Mouse (Mus musculus) c-Kit-positive CD71-positive TER-119-negative erythroid progenitor cells, embryonic 14.5 days (primary cell): ENCODE measurements around the gene Arhgap33.
A peak's percentile ranks its signal among the peaks of the same experiment; 100 is the strongest.
"Not testable (repeated sequence)": the region's sequence is repeated elsewhere in the genome, so short reads cannot be mapped to it uniquely, and the experiment has no call there.

Experiments used
- DNase-seq: peaks from one replicate; pipeline ENCODE4 v3.0.0-alpha.2; 2013; ENCODE audit warnings: low read depth

Gene Arhgap33

GRCm38 (mm10) chr7:30553021-30553589 lies 18.2 kb upstream of the Arhgap33 start:
- DNase-seq: no peak

DNA sequence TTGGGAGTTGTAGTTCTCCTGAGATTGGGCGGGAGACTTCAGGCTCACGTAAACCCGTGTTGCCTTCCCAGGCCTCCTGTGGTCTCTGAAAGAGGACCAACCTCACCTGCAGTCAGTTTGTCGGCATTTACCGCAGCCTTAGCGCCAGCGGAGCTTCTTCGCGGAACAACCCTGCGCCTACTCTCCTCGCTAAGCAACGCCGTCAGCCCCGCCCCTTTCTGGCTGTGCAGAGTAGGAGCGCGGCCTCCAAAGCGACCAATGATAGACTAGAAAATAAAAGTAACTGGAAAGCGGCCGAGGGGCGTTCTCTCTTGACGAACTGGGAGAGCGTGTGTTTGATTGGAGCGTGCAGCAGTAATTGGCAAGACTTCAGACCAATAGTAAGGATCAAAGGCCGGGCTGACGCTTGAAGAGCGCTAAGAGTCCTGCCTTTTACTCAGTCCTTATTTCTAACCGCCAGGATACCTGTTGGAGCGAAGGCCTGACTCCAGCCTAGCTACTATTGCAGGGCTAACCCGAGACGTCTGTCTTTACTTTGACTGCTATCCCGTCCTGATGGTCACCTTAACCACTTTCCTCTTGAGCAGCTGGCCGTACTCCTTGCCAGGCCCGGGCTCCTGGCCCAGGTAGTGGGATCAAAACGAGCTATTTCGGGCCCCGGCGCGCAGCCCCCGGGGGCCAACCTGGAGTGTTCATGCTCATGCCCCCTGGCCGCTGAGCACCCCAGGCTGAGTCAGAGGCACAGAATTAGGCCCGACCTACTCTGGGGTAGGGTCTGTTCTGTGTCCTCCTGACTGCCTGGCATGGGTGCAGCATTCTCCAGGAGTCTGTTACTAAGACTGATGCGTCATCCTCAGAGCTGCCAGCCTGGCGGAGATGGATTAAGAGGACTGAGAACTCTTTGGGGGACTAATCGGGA lies 17.5 kb upstream of the Arhgap33 start, which contains the start of the genes Hspb6 and Proser3:
Gene Hspb6 (plus strand): TSS at position 77 of the 919 bp plus-strand sequence.
Gene Proser3 (minus strand): TSS at position 198 of the 919 bp plus-strand sequence.
- peak; percentile 99 for DNase-seq

DNA sequence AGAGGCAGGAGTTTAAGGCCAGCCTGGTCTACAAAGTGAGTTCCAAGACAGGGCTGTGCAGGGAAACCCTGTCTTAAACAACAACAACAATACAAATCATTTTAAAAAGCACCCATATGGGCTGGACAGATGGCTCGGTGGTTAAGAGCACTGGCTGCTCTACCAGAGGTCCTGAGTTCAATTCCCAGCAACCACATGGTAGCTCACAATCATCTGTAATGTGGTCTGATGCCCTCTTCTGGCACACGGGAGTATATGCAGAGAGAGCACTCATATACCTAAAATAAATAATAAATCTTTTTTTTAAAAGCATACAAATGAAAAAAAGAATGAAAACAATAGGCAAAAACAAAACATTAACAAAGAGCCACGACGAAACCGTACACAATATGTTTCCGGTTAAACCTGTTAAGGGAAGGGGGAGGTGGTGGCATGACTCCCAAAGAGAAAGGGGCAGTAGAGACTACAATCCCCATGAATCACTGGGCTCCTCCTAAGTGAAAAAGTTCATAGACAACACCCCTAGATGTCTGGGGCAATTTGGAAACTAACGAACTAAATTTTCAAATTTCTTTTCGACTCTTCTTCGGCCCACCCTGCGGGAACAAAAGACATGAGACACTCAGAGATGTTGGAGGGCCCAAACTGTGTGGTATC lies 16.7 kb upstream of the Arhgap33 start:
- DNase-seq: no peak

GRCm38 (mm10) chr7:30550603-30551002 lies 15.7 kb upstream of the Arhgap33 start:
- no peak for DNase-seq

GRCm38 (mm10) chr7:30549880-30550279 lies 15.0 kb upstream of the Arhgap33 start:
- no peak for DNase-seq

GRCm38 (mm10) chr7:30544327-30544726 lies 9.5 kb upstream of the Arhgap33 start:
- DNase-seq: peak; percentile 37

- no peak for DNase-seq
Measured at GRCm38 (mm10) chr7:30540572-30540971, 5.7 kb upstream of the Arhgap33 start.

DNA sequence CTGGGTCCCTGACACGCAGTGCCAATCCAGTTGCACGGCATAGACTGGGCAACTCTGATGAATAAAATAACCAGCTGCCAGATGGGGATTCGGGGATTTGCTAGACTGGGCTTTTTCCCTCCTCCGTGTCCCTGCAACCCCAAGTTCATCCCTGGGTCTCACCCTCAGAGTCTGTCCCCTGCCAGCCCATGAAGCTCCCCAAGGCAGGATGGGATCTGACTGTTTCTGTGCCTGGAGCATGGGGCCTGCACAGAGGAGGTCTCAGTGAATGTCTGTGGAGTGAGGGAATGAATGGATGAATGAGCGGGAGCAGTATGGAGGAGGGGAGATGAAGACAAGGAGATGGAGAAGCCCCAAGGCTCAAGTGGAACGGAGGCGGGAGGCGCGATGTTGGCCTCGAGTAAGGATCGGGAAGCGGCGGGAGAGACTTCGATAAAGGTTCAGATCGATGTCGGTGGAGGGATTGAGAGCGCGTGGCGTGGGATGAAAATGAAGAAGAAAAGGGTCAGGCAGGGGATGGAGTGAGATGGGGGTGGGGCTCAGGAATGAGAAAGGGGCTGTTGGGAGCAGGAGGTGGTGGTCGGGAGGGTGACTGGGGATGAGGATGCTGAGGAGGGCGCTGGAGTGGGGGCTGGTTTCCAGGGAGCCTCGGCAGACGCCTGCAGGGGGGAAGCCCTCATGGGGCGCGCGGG lies 773 bp downstream of the Arhgap33 start:
- no peak for DNase-seq

DNA sequence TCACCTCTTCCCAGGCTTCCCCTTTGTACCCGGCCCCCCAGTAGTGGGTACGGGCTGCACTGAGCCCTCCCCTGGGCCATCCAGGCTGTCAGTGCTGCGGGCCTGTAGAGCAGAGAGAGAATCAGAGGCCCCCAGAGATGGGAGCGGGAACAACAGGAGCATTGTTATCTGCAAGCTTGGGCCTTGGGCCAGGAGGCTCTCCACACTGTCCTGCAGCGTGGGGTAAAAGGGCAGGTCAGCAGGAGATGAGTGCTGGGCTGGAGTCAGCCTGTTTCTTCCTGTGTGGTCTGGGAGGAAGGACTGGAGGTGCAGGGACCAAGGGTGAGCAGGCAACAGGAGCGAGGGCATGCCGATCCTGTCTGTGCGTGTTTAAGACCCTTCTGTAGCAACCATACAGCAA lies 1.9 kb downstream of the Arhgap33 start:
- no peak for DNase-seq

DNA sequence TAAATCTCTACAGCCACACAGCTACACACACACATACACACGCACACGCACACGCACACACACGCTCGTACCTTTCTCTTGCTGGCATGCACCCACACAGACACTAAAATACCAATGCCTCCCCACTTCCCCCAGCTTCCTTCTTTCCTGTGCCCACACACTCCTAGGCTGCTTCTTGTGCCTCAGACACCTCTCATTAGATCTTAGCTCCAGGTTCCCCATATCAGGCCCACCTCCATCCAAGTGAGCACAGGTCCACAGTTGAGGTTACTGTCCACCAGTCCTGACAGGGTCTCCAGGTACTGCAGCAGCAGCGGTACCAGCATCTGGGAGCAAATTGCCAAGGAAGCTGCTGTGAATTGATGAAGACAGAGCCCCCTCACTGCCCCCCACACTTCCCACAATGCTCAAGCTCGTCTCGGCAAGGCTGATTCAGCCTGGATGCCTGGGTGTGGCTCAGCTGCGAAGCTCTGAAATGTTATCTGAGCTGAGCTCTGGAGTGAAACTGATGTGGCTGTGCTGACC lies 3.5 kb downstream of the Arhgap33 start:
- DNase-seq: no peak

DNA sequence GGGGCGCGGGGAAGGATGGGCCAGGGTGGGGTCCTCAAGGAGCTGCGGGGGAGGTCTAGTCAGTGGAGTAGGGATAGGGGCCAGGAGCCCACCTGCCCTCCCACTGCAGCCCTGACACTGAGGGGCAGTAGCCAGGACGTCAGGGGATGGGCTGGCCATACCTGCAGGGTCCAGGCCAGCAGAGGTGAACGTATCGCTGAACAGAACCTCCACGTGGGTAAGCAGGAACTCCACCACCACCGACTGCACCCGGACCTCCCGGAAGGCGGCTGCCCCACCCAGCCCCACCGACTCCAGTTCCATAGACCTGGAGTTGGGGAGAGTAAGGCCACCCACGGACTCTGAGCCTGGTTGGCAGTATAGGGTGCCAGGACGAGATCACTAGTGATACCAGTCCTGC lies 7.9 kb downstream of the Arhgap33 start:
- DNase-seq: no peak

DNA sequence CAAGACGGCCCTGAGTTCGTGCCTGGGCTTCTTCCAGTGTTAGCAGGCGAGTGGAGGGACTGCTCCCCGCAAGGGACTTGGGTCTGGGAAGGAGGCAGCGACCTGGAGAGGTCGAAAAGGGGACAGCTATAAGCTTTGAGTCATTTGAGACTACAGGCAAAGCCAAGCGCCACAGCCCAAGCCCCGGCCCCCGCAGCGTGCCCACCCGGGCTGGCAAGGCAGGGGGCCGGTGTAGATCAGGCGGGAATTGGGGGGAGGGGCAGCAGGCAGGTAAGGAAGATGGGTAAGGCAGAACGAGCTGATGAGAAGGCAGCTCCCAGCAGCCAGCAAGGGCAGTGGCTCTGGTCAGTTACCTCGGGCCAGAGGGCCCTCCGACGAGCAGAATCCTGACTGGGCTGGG lies 8.5 kb downstream of the Arhgap33 start:
- DNase-seq: no peak

GRCm38 (mm10) chr7:30525954-30526353 lies 8.9 kb downstream of the Arhgap33 start:
- no peak for DNase-seq

GRCm38 (mm10) chr7:30524487-30524886 lies 10.4 kb downstream of the Arhgap33 start:
- DNase-seq: no peak

DNA sequence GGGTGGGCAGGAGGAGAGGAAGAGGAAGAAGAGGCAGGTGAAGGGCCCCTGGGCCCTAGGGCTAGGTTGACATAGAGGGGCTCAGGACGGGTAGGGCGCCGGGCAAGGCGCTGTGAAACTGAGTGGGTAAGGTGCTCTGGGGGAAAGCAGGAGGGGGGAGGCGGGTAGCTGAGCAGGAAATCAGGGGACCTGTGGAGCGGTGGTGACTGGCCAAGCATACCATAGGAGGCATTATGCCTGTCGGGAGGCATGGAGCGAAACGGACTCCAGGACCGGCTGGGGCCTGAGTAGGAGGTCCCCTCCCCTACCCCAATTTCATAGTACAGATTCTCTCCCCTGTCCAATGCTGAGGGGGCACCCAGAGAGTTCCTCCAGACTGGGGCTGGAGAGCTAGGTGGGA lies 12.0 kb downstream of the Arhgap33 start:
- DNase-seq: no peak

DNA sequence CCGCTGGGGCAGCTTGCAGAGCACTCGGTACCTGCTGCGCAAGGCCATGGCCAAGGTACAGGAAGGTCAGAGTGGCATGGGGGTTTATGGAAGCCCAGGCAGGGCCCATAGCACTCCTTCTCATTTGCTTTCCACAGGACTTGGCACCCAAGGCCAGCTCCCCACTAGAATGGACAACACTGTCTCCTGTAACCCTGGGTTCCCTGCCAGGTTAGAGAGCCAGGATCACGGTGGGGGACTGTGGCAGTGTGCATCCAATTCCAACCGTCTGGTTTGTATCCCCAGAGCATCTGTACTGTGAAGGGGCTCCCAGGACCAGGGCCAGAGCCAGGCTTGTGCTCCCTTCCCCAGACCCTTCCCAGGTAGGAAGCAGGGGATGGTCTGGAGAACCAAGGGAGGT lies 14.0 kb downstream of the Arhgap33 start:
- DNase-seq: no peak

- DNase-seq: no peak
Measured at GRCm38 (mm10) chr7:30520396-30520795, 14.5 kb downstream of the Arhgap33 start.

GRCm38 (mm10) chr7:30518325-30518724 lies 16.5 kb downstream of the Arhgap33 start:
- DNase-seq: no peak

DNA sequence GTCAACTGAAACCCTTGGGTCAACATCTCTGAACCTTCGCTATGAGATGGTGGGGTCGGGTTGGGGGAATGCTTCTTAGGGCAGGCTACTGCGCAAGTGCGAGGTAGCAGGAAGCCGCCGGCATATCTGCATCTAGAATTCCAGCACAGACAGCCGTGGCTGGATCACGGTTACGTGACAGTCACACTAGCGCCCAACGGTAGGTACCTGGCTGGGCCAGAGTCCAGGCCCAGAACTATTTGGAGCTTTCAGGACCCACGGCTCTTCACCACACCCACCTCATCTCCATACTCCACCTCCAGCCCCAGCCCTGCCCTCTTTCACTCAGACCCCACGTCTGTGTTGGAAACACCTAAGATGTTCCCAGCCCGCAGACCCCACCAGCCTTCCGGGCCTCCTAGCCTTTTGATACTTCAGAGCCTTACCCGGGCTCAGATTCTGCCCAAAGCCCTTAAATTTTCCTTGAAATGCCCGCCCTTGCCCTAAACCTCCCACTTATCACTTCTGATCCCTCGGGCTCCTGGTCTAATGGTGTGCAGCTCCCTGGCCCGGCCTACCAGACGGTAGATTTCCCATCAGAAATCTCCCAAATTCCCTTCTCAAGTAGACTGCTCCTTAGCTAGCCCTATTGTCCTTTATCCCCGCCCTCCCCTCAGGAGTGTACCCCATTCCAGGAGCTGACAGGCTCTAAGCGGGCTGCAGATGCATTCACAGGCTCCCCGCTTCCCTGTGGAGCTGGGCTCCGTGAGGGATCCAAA lies 19.7 kb downstream of the Arhgap33 start:
- DNase-seq: no peak

- no peak for DNase-seq
Measured at GRCm38 (mm10) chr7:30508061-30508460, 26.8 kb downstream of the Arhgap33 start.

DNA sequence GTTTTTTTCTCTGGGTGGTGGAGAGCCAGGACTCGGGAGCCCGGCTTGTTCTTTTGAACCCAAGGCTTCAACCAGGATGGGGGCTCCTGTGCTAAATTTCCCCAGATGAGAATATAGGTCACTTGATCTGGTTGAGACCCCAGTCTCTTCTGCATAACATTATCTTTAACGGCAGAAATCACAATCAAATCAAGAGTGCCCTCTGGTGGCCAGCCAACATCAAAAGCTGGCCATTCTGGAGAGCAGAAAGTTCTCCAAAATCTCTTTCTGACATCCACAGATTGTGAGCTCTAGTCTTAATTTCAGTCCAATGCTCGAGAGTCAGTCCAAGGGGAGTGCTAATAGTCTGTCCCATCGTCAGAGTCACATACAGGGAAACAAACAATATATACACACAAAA lies 33.7 kb downstream of the Arhgap33 start:
- DNase-seq: not testable (repeated sequence)
